8 mouse cellular contexts compared by ENCODE assay signal in genomic region chr9:57708720-57709274, GRCm38 (mm10). TPM values are rescaled to one million over a fixed set of nuclear protein-coding genes. Genes with fewer than 3 reads are reported as not detected.
DNase-seq lines count a peak whose midpoint lies in the region; ATAC-seq lines count a peak whose summit lies in the region.

No protein-coding gene starts in this region.

- ATAC-seq in embryonic facial prominence, embryonic 14.5 days (ENCODE audit: low read depth), result peak; percentile 68

- peaks cover 5% of the 10 kb centered on the region; the same call in 1 of the 2 replicates for H3K9me3 ChIP-seq in embryonic facial prominence, embryonic 14.5 days (ENCODE audit: control insufficient read depth, low read length)

- peak; percentile 51 for DNase-seq in cerebellum, adult 11 months
- DNase-seq in cerebellum, adult 11-12 months, result no peak
- peak; percentile 41 for DNase-seq in adrenal gland, adult 2 months
- DNase-seq in embryonic facial prominence, embryonic 14.5 days (ENCODE audit: low spot score), result peak; percentile 57
- DNase-seq in heart, postnatal 10 days, result peak; percentile 32 to 54
- DNase-seq in left cerebral cortex, adult 18-20 months (ENCODE audit: low spot score in 2 of 2), result peak; percentile 45 to 66
- DNase-seq in lung, postnatal 25 days (ENCODE audit: low spot score), result peak; percentile 14
- DNase-seq in right cerebral cortex, postnatal 4 days, result peak; percentile 65

- H3K36me3 ChIP-seq in embryonic facial prominence, embryonic 14.5 days (ENCODE audit: control insufficient read depth, insufficient read depth, low read length), result peaks cover 7% of the 10 kb centered on the region; the same call in 1 of the 2 replicates

- peak overlapping the region; percentile 88 for H3K4me2 ChIP-seq in embryonic facial prominence, embryonic 14.5 days (ENCODE audit: low read depth, low read length)

- H3K4me3 ChIP-seq in embryonic facial prominence, embryonic 14.5 days (ENCODE audit: low read depth, low read length), result peak overlapping the region; percentile 95

- intact Hi-C loops in heart, postnatal 10 days (cut with DNase I), result loop anchor here (5.0 kb wide), 1 partner anchor 41 kb away; no protein-coding TSS in a partner anchor

- H3K27me3 ChIP-seq in embryonic facial prominence, embryonic 14.5 days (replicated peaks; ENCODE audit: control insufficient read depth, insufficient read depth, low read length), result no peaks in the 10 kb centered on the region

- H3K27ac ChIP-seq in embryonic facial prominence, embryonic 14.5 days (replicated peaks; ENCODE audit: low read depth, low read length), result peak overlapping the region; percentile 83

- peak overlapping the region; percentile 97 for H3K9ac ChIP-seq in embryonic facial prominence, embryonic 14.5 days (ENCODE audit: low read depth, low read length)

- WGBS in embryonic facial prominence, embryonic 14.5 days, result 8% methylated on average over 17 of the region's 39 CpGs

- H3K4me1 ChIP-seq in embryonic facial prominence, embryonic 14.5 days (ENCODE audit: control insufficient read depth, insufficient read depth, low read length), result peaks cover 8% of the 10 kb centered on the region

RNA-seq across cellular contexts. Expression of gene Edc3, which starts 0.5 kb away (rescaled TPM):
- 1 to 10 TPM; 7.6 to 7.8 TPM for total RNA-seq in adrenal gland, adult 2 months (2021)
- polyA plus RNA-seq in adrenal gland, adult 2 months (2012; rRNA removed), result 5.3 and 5.5 TPM in 2 replicates
- 22.1 and 25.0 TPM in 2 replicates for polyA plus RNA-seq in embryonic facial prominence, embryonic 14.5 days (2014; fragmentation: Nextera tagmentation; extraction: Ambion mirVana)
- total RNA-seq in heart, postnatal 10 days (2021), result 10 to 100 TPM in 1 of 2 experiments, 1 to 10 TPM in 1; 8.2 to 10.3 TPM
- 10 to 100 TPM; 15.2 to 16.0 TPM for total RNA-seq in left cerebral cortex, adult 18-20 months (2021)

RNA-seq across cellular contexts. Expression of gene Cyp1a1, which starts 21.1 kb away (rescaled TPM):
- under 1 TPM; 0.28 to 0.61 TPM for total RNA-seq in adrenal gland, adult 2 months (2021)
- polyA plus RNA-seq in adrenal gland, adult 2 months (2012; rRNA removed), result 0.07 and 0.18 TPM in 2 replicates
- polyA plus RNA-seq in embryonic facial prominence, embryonic 14.5 days (2014; fragmentation: Nextera tagmentation; extraction: Ambion mirVana), result 0.08 TPM in 1 of 2 replicates, not detected in the other
- not detected for total RNA-seq in heart, postnatal 10 days (2021)
- total RNA-seq in left cerebral cortex, adult 18-20 months (2021), result under 1 TPM in 1 of 2 experiments, not detected in 1; 0.16 TPM

RNA-seq across cellular contexts. Expression of gene Cyp1a2, which starts 25.3 kb away (rescaled TPM):
- total RNA-seq in adrenal gland, adult 2 months (2021), result 1 to 10 TPM in 1 of 2 experiments, not detected in 1; 1.6 TPM
- 0.24 TPM in 1 of 2 replicates, not detected in the other for polyA plus RNA-seq in adrenal gland, adult 2 months (2012; rRNA removed)
- not detected in 2 replicates for polyA plus RNA-seq in embryonic facial prominence, embryonic 14.5 days (2014; fragmentation: Nextera tagmentation; extraction: Ambion mirVana)
- total RNA-seq in heart, postnatal 10 days (2021), result not detected
- not detected for total RNA-seq in left cerebral cortex, adult 18-20 months (2021)

RNA-seq across cellular contexts. Expression of gene Csk, which starts 55.4 kb away (rescaled TPM):
- total RNA-seq in adrenal gland, adult 2 months (2021), result 10 to 100 TPM; 61.1 to 95.5 TPM
- 75.0 and 80.2 TPM in 2 replicates for polyA plus RNA-seq in adrenal gland, adult 2 months (2012; rRNA removed)
- 25.7 and 26.6 TPM in 2 replicates for polyA plus RNA-seq in embryonic facial prominence, embryonic 14.5 days (2014; fragmentation: Nextera tagmentation; extraction: Ambion mirVana)
- total RNA-seq in heart, postnatal 10 days (2021), result 10 to 100 TPM; 35.9 to 44.5 TPM
- 10 to 100 TPM; 35.1 to 37.0 TPM for total RNA-seq in left cerebral cortex, adult 18-20 months (2021)

RNA-seq across cellular contexts. Expression of gene Clk3, which starts 56.9 kb away (rescaled TPM):
- 10 to 100 TPM; 52.2 to 87.8 TPM for total RNA-seq in adrenal gland, adult 2 months (2021)
- 45.7 and 60.6 TPM in 2 replicates for polyA plus RNA-seq in adrenal gland, adult 2 months (2012; rRNA removed)
- 54.7 and 59.6 TPM in 2 replicates for polyA plus RNA-seq in embryonic facial prominence, embryonic 14.5 days (2014; fragmentation: Nextera tagmentation; extraction: Ambion mirVana)
- 10 to 100 TPM; 35.2 to 37.9 TPM for total RNA-seq in heart, postnatal 10 days (2021)
- total RNA-seq in left cerebral cortex, adult 18-20 months (2021), result 10 to 100 TPM; 77.8 to 88.3 TPM
